Mouse (Mus musculus) embryonic fibroblast, embryonic 13.5 days (primary cell): ENCODE data around the gene Vwa3a.

Source experiments
- CTCF ChIP-seq: IDR thresholded peaks from 2 replicates; pipeline ENCODE4 v1.5.1; 2011; ENCODE audit warnings: mild to moderate bottlenecking, control low read depth, low read length, moderate library complexity, borderline replicate concordance; ENCODE audit not compliant: insufficient read depth
- POLR2A ChIP-seq: IDR thresholded peaks from 2 replicates; pipeline ENCODE4 v1.6.1; 2011; ENCODE audit warnings: low read depth, mild to moderate bottlenecking, control low read depth, low read length, moderate library complexity

DNA sequence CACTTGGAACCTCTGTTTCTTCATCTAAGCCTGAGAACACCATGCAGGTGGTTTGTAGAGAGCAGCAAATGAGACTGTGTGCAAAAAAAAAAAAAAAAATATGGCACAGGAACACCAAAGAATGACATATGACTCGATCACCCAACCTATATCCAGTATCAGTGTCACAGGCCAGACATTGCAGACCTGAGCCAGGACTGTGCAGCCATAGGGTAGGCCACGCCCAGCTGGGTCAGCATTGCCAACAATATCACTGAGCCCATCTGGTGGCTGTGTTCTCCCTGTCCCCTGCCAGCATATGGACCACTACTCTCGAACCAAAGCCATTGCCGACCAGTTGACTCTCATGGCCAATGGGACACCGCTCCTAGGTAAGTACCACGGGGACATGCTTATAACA, 78.4 kb downstream of the Vwa3a start:
- TF ChIP-seq CTCF: no peak
- no peak for TF ChIP-seq POLR2A
